In genomic region chr15:99332921-99333675, GRCm38 (mm10) we compare ENCODE assay signal across 8 mouse cellular contexts. TPM values are rescaled to one million over a fixed set of nuclear protein-coding genes. Genes with fewer than 3 reads are reported as not detected.
DNase-seq lines count a peak whose midpoint lies in the region; ATAC-seq and TF ChIP-seq lines count a peak whose summit lies in the region.

No protein-coding gene starts in this region.

- ATAC-seq in intestine, postnatal 0 days: peak; percentile 19; the same call in 1 of the 2 replicates
- ATAC-seq in liver, embryonic 14.5 days (ENCODE audit: insufficient read depth): peak; percentile 74

- no peak for TF ChIP-seq EP300 in liver, embryonic 14.5 days (IDR thresholded peaks at IDR 0.05; ENCODE audit: low read depth)

- 0 out of 2 replicates have a peak, but pooled peaks have one; percentile 15 for TF ChIP-seq CTCF in layer of hippocampus, adult 2 months (conservative IDR thresholded peaks at IDR 0.05)
- TF ChIP-seq CTCF in intestine, postnatal 0 days (IDR thresholded peaks at IDR 0.05; ENCODE audit: low read depth): peak; percentile 38
- TF ChIP-seq CTCF in liver, embryonic 14.5 days (IDR thresholded peaks at IDR 0.05; ENCODE audit: low read depth): no peak

- no peak overlapping the region for H3K4me3 ChIP-seq in layer of hippocampus, adult 2 months
- no peak overlapping the region for H3K4me3 ChIP-seq in intestine, postnatal 0 days (ENCODE audit: low read depth, low read length)
- no peak overlapping the region for H3K4me3 ChIP-seq in liver, embryonic 14.5 days (ENCODE audit: insufficient read depth in 1 of 2, low read depth in 2 of 2, low read length in 2 of 2)

- 37% methylated on average over 9 of the region's 9 CpGs for WGBS in intestine, postnatal 0 days
- 11% methylated on average over 9 of the region's 9 CpGs for WGBS in liver, embryonic 14.5 days (ENCODE audit: insufficient replicate concordance)

- peak overlapping the region; percentile 77 for H3K27ac ChIP-seq in layer of hippocampus, adult 2 months
- peak overlapping the region; percentile 82 for H3K27ac ChIP-seq in intestine, postnatal 0 days (ENCODE audit: low read depth, low read length)
- peak overlapping the region; percentile 55 for H3K27ac ChIP-seq in liver, embryonic 14.5 days

- H3K9ac ChIP-seq in intestine, postnatal 0 days (ENCODE audit: low read depth, low read length): no peak overlapping the region; the same call in 1 of the 2 replicates
- no peak overlapping the region for H3K9ac ChIP-seq in liver, embryonic 14.5 days (replicated peaks)

- no peaks in the 10 kb centered on the region for H3K27me3 ChIP-seq in intestine, postnatal 0 days (replicated peaks; ENCODE audit: control insufficient read depth, insufficient read depth, low read length)
- no peaks in the 10 kb centered on the region for H3K27me3 ChIP-seq in liver, embryonic 14.5 days (ENCODE audit: control insufficient read depth, insufficient read depth, low read length)

- 0 out of 2 replicates have a peak, but pooled peaks cover 3% of the 10 kb centered on the region for H3K4me1 ChIP-seq in intestine, postnatal 0 days (replicated peaks; ENCODE audit: control insufficient read depth, insufficient read depth, low read length)
- peaks cover 5 to 54% of the 10 kb centered on the region in 2 experiments; a peak in 3 of 4 replicates for H3K4me1 ChIP-seq in liver, embryonic 14.5 days (replicated peaks; ENCODE audit: control insufficient read depth in 2 of 2, insufficient read depth in 2 of 2, low read length in 1 of 2)

- H3K9me3 ChIP-seq in intestine, postnatal 0 days (ENCODE audit: control insufficient read depth): no peaks in the 10 kb centered on the region
- no peaks in the 10 kb centered on the region for H3K9me3 ChIP-seq in liver, embryonic 14.5 days (ENCODE audit: control insufficient read depth, low read length)

- no peak overlapping the region for H3K4me2 ChIP-seq in intestine, postnatal 0 days (replicated peaks; ENCODE audit: low read depth)
- H3K4me2 ChIP-seq in liver, embryonic 14.5 days (ENCODE audit: low read depth): peak overlapping the region; percentile 21; the same call in 1 of the 2 replicates

- DNase-seq in layer of hippocampus, adult 2 months (ENCODE audit: low spot score in 2 of 2): peak; percentile 30 to 35
- no peak for DNase-seq in layer of hippocampus, adult 8-10 months (ENCODE audit: low spot score in 2 of 2)
- DNase-seq in embryo, embryonic 10.5 days (ENCODE audit: low spot score): peak; percentile 88
- peak; percentile 87 to 96 for DNase-seq in heart, adult 18-20 months
- DNase-seq in liver, embryonic 14.5 days (ENCODE audit: low read depth in 3 of 3, low spot score in 3 of 3): peak; percentile 50 to 54 (median 52)
- DNase-seq in neural tube, embryonic 10.5 days (ENCODE audit: extremely low spot score, low spot score): peak; percentile 66
- DNase-seq in thymus, postnatal 36 days: peak; percentile 76 to 88

- no peaks in the 10 kb centered on the region for H3K36me3 ChIP-seq in intestine, postnatal 0 days (ENCODE audit: control insufficient read depth, insufficient read depth)
- H3K36me3 ChIP-seq in liver, embryonic 14.5 days (replicated peaks; ENCODE audit: control insufficient read depth, insufficient read depth, low read depth): no peaks in the 10 kb centered on the region

RNA-seq across cellular contexts. Expression of gene Fmnl3, which starts 37.2 kb away (rescaled TPM):
- total RNA-seq in layer of hippocampus, adult 2 months (2021): 1 to 10 TPM; 9.0 to 9.7 TPM
- 10 to 100 TPM in 3 of 4 experiments, 1 to 10 TPM in 1; 8.9 to 19.6 (median 14.1) TPM for total RNA-seq in layer of hippocampus, adult 8-10 months (2022)
- 10 to 100 TPM; 13.4 to 14.8 TPM for total RNA-seq in heart, adult 18-20 months (2021)
- polyA plus RNA-seq in intestine, postnatal 0 days (2015; fragmentation: Nextera tagmentation; extraction: Ambion mirVana): 5.6 and 5.9 TPM in 2 replicates
- polyA plus RNA-seq in liver, embryonic 14.5 days (2012; rRNA removed): 3.2 and 3.7 TPM in 2 replicates
- polyA plus RNA-seq in liver, embryonic 14.5 days (2014; fragmentation: Nextera tagmentation; extraction: Ambion mirVana): 1.4 and 1.5 TPM in 2 replicates

RNA-seq across cellular contexts. Expression of gene Fam186b, which starts 37.4 kb away (rescaled TPM):
- 1 to 10 TPM; 1.2 to 1.9 TPM for total RNA-seq in layer of hippocampus, adult 2 months (2021)
- 1 to 10 TPM in 3 of 4 experiments, under 1 TPM in 1; 0.61 to 2.6 (median 1.6) TPM for total RNA-seq in layer of hippocampus, adult 8-10 months (2022)
- not detected for total RNA-seq in heart, adult 18-20 months (2021)
- polyA plus RNA-seq in intestine, postnatal 0 days (2015; fragmentation: Nextera tagmentation; extraction: Ambion mirVana): not detected in 2 replicates
- 0.01 TPM in 2 replicates for polyA plus RNA-seq in liver, embryonic 14.5 days (2012; rRNA removed)
- polyA plus RNA-seq in liver, embryonic 14.5 days (2014; fragmentation: Nextera tagmentation; extraction: Ambion mirVana): 0.21 TPM in 1 of 2 replicates, not detected in the other

RNA-seq across cellular contexts. Expression of gene Prpf40b, which starts 38.2 kb away (rescaled TPM):
- 100 to 1,000 TPM; 114 to 119 TPM for total RNA-seq in layer of hippocampus, adult 2 months (2021)
- total RNA-seq in layer of hippocampus, adult 8-10 months (2022): 100 to 1,000 TPM in 1 of 4 experiments, 10 to 100 TPM in 3; 93.1 to 117 (median 99.9) TPM
- 10 to 100 TPM; 18.2 to 19.4 TPM for total RNA-seq in heart, adult 18-20 months (2021)
- 10.8 and 12.7 TPM in 2 replicates for polyA plus RNA-seq in intestine, postnatal 0 days (2015; fragmentation: Nextera tagmentation; extraction: Ambion mirVana)
- polyA plus RNA-seq in liver, embryonic 14.5 days (2012; rRNA removed): 8.0 and 8.9 TPM in 2 replicates
- 3.6 and 4.0 TPM in 2 replicates for polyA plus RNA-seq in liver, embryonic 14.5 days (2014; fragmentation: Nextera tagmentation; extraction: Ambion mirVana)

RNA-seq across cellular contexts. Expression of gene Tmbim6, which starts 59.6 kb away (rescaled TPM):
- 100 to 1,000 TPM; 341 to 355 TPM for total RNA-seq in layer of hippocampus, adult 2 months (2021)
- 100 to 1,000 TPM; 349 to 403 (median 360) TPM for total RNA-seq in layer of hippocampus, adult 8-10 months (2022)
- 100 to 1,000 TPM; 225 to 256 TPM for total RNA-seq in heart, adult 18-20 months (2021)
- 1,126 and 1,190 TPM in 2 replicates for polyA plus RNA-seq in intestine, postnatal 0 days (2015; fragmentation: Nextera tagmentation; extraction: Ambion mirVana)
- polyA plus RNA-seq in liver, embryonic 14.5 days (2012; rRNA removed): 88.2 and 99.7 TPM in 2 replicates
- polyA plus RNA-seq in liver, embryonic 14.5 days (2014; fragmentation: Nextera tagmentation; extraction: Ambion mirVana): 187 and 202 TPM in 2 replicates

Comparison
In these comparisons a context has a peak if more than half of its experiments do, and no peak if none do; other contexts are left out.
1. DNase-seq: peak in layer of hippocampus, adult 2 months (2 of 2), embryo, embryonic 10.5 days (single experiment), heart, adult 18-20 months (2 of 2), liver, embryonic 14.5 days (3 of 3), neural tube, embryonic 10.5 days (single experiment) and thymus, postnatal 36 days (2 of 2); none in layer of hippocampus, adult 8-10 months (0 of 2).
2. RNA of gene Prpf40b, which starts 38.2 kb away (total RNA-seq): 114 to 119 TPM in layer of hippocampus, adult 2 months and 93.1 to 117 TPM in layer of hippocampus, adult 8-10 months; 18.2 to 19.4 TPM in heart, adult 18-20 months; every median in the first group is over 4 times any median in the second.
3. Peak in every context shown above with its lines, with median percentiles within 50 percentile points of each other: H3K27ac ChIP-seq.